Mouse (Mus musculus) heart, postnatal 0 days (tissue): ENCODE measurements around the gene Atp6v1g1. TPM values are rescaled to one million over a fixed set of nuclear protein-coding genes. Genes with fewer than 3 reads are reported as not detected.

Experiments
- ATAC-seq: fragments of 200-750 bp; cut with Nextera tagmentation; 2 replicates; pipeline ENCODE4 v1.8.0; 2017; ENCODE audit warnings: low read depth, moderate number of reproducible peaks, moderate library complexity; ENCODE audit not compliant: insufficient read depth
- DNase-seq: peaks from one replicate; pipeline ENCODE4 v3.0.0-alpha.2; 2016; ENCODE audit warnings: low spot score
- H3K27ac ChIP-seq: fragments of 300-500 bp; sonication (generic); 2 replicates; pipeline ENCODE4 v1.5.1; 2014; ENCODE audit warnings: low read depth, mild to moderate bottlenecking
- H3K27me3 ChIP-seq: fragments of 300-500 bp; sonication (generic); 2 replicates; pipeline ENCODE4 v1.6.1; 2014; ENCODE audit warnings: low read length, mixed read lengths; ENCODE audit not compliant: control insufficient read depth, insufficient read depth
- H3K36me3 ChIP-seq: fragments of 300-500 bp; sonication (generic); replicated peaks from 2 replicates; pipeline ENCODE4 v1.6.1; 2014; ENCODE audit warnings: low read length, mixed read lengths; ENCODE audit not compliant: control insufficient read depth, insufficient read depth
- H3K4me1 ChIP-seq: fragments of 300-500 bp; sonication (generic); 2 replicates; pipeline ENCODE4 v1.6.1; 2014; ENCODE audit warnings: antibody characterized with exemption; ENCODE audit not compliant: control insufficient read depth, insufficient read depth
- H3K4me2 ChIP-seq: fragments of 300-500 bp; sonication (generic); 2 replicates; pipeline ENCODE4 v1.6.1; 2014; ENCODE audit warnings: low read depth, mild to moderate bottlenecking, low read length, moderate library complexity
- H3K4me3 ChIP-seq: fragments of 300-500 bp; sonication (generic); 2 replicates; pipeline ENCODE4 v1.5.1; 2014; ENCODE audit warnings: low read depth, low read length
- H3K9ac ChIP-seq: fragments of 300-500 bp; sonication (generic); replicated peaks from 2 replicates; pipeline ENCODE4 v1.6.1; 2014; ENCODE audit warnings: low read depth, low read length, mixed read lengths
- H3K9me3 ChIP-seq: fragments of 300-500 bp; sonication (generic); replicated peaks from 2 replicates; pipeline ENCODE4 v1.6.1; 2016; ENCODE audit warnings: low read length; ENCODE audit not compliant: control insufficient read depth
- CTCF ChIP-seq: IDR thresholded peaks from 2 replicates; pipeline ENCODE4 v1.5.1; 2016; ENCODE audit warnings: antibody characterized with exemption, control low read depth, low read depth
- EP300 ChIP-seq: IDR thresholded peaks from 2 replicates; pipeline ENCODE4 v1.6.1; 2016; ENCODE audit warnings: antibody characterized with exemption, low read depth
- WGBS: fragments of 180-500 bp; shearing (Covaris S2); extraction: QIAGEN DNeasy Blood & Tissue Kit; methylation state at CpG from one replicate; pipeline ENCODE4 v1.1.7; 2014; 5-methylcytosine and 5-hydroxymethylcytosine counted together
- polyA plus RNA-seq: library from polyadenylated mRNA; unstranded; fragments of >200 nt; fragmentation: Nextera tagmentation; extraction: Ambion mirVana; gene quantifications from 2 replicates; pipeline ENCODE4 v1.2.1, GENCODE M21; 2015
- total RNA-seq: library from RNA; depleted of rRNA; stranded (reverse); fragments of >200 nt; gene quantifications from 2 replicates; pipeline ENCODE4 v1.2.3, GENCODE M21; 2014; ENCODE audit warnings: low replicate concordance

Gene Atp6v1g1
- total and polyA plus RNA-seq, 2 experiments from 2014 or later = 148 to 279 TPM

DNA sequence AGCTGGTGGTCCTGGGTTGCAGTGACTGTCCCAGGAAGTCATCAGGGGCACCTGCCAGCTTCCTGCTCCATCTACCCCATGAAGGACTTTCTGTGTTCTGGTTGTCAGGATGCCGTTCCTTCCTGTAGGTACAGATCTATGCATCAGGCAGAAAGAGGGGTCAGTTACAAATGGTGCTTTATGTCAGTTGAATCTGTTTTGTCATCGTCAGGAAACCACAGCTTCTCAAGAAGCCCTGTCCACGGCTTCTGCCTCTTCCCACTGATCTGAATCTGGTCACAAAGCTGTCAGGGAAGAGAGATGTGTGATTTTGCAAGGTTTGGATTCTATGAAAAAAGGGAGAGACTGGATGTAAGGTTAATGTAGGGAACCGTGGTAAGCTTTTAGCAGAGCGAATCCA is 29.6 kb upstream of the Atp6v1g1 start:
- Histone ChIP-seq H3K9ac (no peak overlapping the region), H3K27ac (no peak overlapping the region), H3K4me3 (no peak overlapping the region), H3K9me3 (no peaks in the 10 kb centered on the region), H3K4me2 (no peak overlapping the region), H3K36me3 (no peaks in the 10 kb centered on the region), H3K27me3 (no peaks in the 10 kb centered on the region), H3K4me1 (no peaks in the 10 kb centered on the region)
- WGBS = 70% methylated on average over 5 of the region's 5 CpGs
- ATAC-seq (no peak), DNase-seq (no peak)
- TF ChIP-seq CTCF (no peak), EP300 (no peak)

- no peaks in the 10 kb centered on the region for H3K4me1 ChIP-seq
- no peak overlapping the region for H3K4me2 ChIP-seq
- no peak overlapping the region for H3K9ac ChIP-seq
- no peaks in the 10 kb centered on the region for H3K27me3 ChIP-seq
- H3K9me3 ChIP-seq = no peaks in the 10 kb centered on the region
- DNase-seq (no peak), ATAC-seq (no peak)
- 75% methylated on average over 2 of the region's 2 CpGs for WGBS
- no peaks in the 10 kb centered on the region for H3K36me3 ChIP-seq
- no peak overlapping the region for H3K4me3 ChIP-seq
- H3K27ac ChIP-seq = no peak overlapping the region
- TF ChIP-seq CTCF = no peak
- no peak for TF ChIP-seq EP300
Observed at GRCm38 (mm10) chr4:63521813-63522419, 22.7 kb upstream of the Atp6v1g1 start.

DNA sequence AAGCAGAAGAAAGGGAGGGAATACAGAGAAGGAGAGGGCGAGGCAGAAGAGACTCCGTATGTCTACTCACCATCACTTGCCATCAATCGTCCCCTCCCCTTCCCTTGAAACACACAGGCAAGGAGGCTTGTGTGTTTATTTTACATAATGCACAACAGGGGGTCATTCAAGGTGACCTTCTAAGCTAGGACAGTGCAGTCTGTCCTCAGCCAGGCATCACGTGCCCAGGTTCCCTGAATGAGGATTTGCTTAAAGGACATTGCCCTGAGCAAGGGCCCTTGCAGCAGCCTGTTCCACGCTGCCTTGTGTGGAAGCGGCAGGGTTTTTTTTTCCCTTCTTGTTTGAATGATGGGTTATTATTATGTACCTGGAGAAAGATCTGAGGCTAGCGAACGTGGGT is 19.1 kb upstream of the Atp6v1g1 start:
- WGBS = 87% methylated on average over 8 of the region's 8 CpGs
- Histone ChIP-seq H3K27me3 (no peaks in the 10 kb centered on the region), H3K9me3 (no peaks in the 10 kb centered on the region), H3K4me3 (no peak overlapping the region), H3K4me2 (no peak overlapping the region), H3K4me1 (peaks cover 9% of the 10 kb centered on the region; the same call in 1 of the 2 replicates), H3K36me3 (no peaks in the 10 kb centered on the region), H3K27ac (no peak overlapping the region), H3K9ac (no peak overlapping the region)
- ATAC-seq (no peak), DNase-seq (no peak)
- no peak for TF ChIP-seq EP300
- TF ChIP-seq CTCF = no peak

- Histone ChIP-seq H3K27ac (no peak overlapping the region), H3K4me3 (no peak overlapping the region), H3K9ac (no peak overlapping the region), H3K9me3 (no peaks in the 10 kb centered on the region), H3K4me1 (peaks cover 9% of the 10 kb centered on the region; the same call in 1 of the 2 replicates), H3K27me3 (no peaks in the 10 kb centered on the region), H3K4me2 (no peak overlapping the region), H3K36me3 (no peaks in the 10 kb centered on the region)
- peak; percentile 30; the same call in 1 of the 2 replicates for ATAC-seq
- WGBS = 47% methylated on average over 6 of the region's 6 CpGs
- TF ChIP-seq CTCF (no peak), EP300 (no peak)
- DNase-seq = no peak
Observed at GRCm38 (mm10) chr4:63528946-63529345, 15.6 kb upstream of the Atp6v1g1 start.

GRCm38 (mm10) chr4:63530409-63530808 is 14.2 kb upstream of the Atp6v1g1 start:
- no peak overlapping the region for H3K4me3 ChIP-seq
- no peak for DNase-seq
- H3K4me2 ChIP-seq = no peak overlapping the region
- no peak for TF ChIP-seq EP300
- no peak for TF ChIP-seq CTCF
- no peak for ATAC-seq
- H3K9me3 ChIP-seq = no peaks in the 10 kb centered on the region
- no peaks in the 10 kb centered on the region for H3K36me3 ChIP-seq
- H3K27me3 ChIP-seq = peaks cover 4% of the 10 kb centered on the region; the same call in 1 of the 2 replicates
- peaks cover 9% of the 10 kb centered on the region; the same call in 1 of the 2 replicates for H3K4me1 ChIP-seq
- WGBS = 76% methylated on average over 7 of the region's 7 CpGs
- no peak overlapping the region for H3K27ac ChIP-seq
- H3K9ac ChIP-seq = no peak overlapping the region

DNA sequence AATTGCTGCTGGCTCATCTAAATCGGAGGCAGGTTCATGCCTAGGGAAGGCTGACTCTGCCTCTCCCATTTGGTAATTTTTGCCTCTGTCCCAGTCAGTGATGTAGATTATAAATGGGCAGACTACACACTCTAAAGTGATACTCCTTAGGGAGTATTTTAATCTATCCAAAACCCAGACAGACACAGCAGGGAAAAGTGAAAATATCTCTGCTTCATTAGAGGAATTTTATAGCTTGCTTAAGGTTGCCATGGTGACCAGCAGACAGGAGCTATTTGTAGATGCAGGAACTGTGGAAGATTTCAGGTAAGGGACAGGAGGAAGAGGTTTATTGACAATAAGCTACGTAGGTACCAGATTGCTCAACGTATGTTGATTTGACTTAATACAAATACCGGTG is 7.0 kb upstream of the Atp6v1g1 start:
- H3K4me2 ChIP-seq = no peak overlapping the region
- ATAC-seq (no peak), DNase-seq (no peak)
- no peaks in the 10 kb centered on the region for H3K9me3 ChIP-seq
- 91% methylated on average over 4 of the region's 4 CpGs for WGBS
- H3K4me3 ChIP-seq = no peak overlapping the region
- H3K27me3 ChIP-seq = peaks cover 4% of the 10 kb centered on the region; the same call in 1 of the 2 replicates
- peaks cover 8% of the 10 kb centered on the region; the same call in 1 of the 2 replicates for H3K4me1 ChIP-seq
- H3K9ac ChIP-seq = no peak overlapping the region
- no peak for TF ChIP-seq EP300
- TF ChIP-seq CTCF = no peak
- no peaks in the 10 kb centered on the region for H3K36me3 ChIP-seq
- no peak overlapping the region for H3K27ac ChIP-seq
